Mouse (Mus musculus) v-Abl transformed pro-B cells (cell line): ENCODE results near the gene Tmem132e.

ENCODE experiments used
- in situ Hi-C, 2 experiments: fragments of 400-800 bp; cut with MboI; formaldehyde crosslinking; loops; one replicate each; pipeline ENCODE4 v1.15.1; 2025; ENCODE audit not compliant: unreplicated experiment in 2 of 2

Gene Tmem132e

GRCm38 (mm10) chr11:82421909-82422308 lies 33.2 kb downstream of the Tmem132e start:
- in situ Hi-C loops = loop anchor here in 1 of 2 experiments (5.0 to 10.0 kb wide), 3 partner anchors 70 to 663 kb away; no protein-coding TSS in a partner anchor

DNA sequence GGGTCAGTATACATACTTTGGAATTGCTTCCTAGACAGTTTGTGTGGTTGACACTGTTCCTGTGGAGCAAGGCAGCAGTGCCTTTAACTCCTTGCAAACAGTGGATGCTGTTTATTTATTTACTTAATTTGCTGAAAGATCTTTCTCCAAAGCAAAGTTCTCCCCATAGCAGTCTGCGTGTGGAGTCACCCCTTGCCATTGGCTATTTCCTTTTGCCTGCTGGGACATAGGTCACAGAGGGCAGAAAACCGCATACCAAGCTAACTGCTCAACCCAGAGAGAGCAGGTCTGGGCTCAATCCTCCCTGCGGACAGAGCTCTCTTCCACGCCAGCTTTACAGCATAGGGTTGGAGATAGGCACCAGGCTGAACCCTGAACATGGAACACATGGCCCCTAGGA lies 34.8 kb downstream of the Tmem132e start:
- in situ Hi-C loops = loop anchor here in 1 of 2 experiments (5.0 to 10.0 kb wide), 3 partner anchors 71 to 661 kb away; no protein-coding TSS in a partner anchor

- in situ Hi-C loops = loop anchor here in 1 of 2 experiments (10.0 kb wide), 1 partner anchor 656 kb away; no protein-coding TSS in a partner anchor
Measured at GRCm38 (mm10) chr11:82428801-82429200, 40.1 kb downstream of the Tmem132e start.

- in situ Hi-C loops = no loop called here
Measured at GRCm38 (mm10) chr11:82434091-82434831, 45.6 kb downstream of the Tmem132e start.

DNA sequence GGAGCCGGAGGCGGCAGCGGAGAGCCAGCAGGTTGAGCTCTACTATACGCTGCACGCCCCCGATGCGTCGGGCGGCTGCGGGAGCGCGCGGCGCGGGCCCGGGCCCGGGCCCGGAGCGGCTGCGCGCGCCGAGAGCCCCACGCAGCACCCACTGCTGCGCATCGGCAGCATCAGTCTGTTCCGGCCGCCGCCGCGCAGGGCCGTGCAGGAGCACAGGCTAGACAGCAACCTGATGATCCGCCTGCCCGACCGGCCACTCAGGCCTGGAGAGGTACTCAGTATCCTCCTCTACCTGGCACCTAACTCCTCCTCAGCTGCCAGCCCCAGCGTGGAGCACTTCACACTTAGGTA lies 46.1 kb downstream of the Tmem132e start:
- in situ Hi-C loops = no loop called here

DNA sequence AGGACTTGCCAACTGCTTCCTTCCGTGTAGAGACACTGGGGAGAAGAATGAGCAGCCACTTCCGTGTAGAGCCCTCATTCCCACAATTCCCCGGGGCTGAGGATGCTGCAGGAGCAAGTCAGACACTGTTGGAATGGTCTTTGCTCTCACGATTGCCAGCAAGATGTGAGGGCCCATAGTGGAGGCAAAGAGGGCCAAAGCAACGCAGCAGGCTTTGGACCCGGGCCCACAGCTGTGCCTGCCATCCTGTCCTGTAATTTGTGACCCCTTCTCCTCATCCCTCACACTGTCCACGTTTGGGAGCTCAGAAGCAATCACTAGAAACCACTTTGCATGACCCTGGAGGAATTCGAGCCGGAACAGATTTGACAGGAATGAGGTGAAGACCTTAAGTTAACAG lies 59.8 kb downstream of the Tmem132e start:
- in situ Hi-C loops = no loop called here

DNA sequence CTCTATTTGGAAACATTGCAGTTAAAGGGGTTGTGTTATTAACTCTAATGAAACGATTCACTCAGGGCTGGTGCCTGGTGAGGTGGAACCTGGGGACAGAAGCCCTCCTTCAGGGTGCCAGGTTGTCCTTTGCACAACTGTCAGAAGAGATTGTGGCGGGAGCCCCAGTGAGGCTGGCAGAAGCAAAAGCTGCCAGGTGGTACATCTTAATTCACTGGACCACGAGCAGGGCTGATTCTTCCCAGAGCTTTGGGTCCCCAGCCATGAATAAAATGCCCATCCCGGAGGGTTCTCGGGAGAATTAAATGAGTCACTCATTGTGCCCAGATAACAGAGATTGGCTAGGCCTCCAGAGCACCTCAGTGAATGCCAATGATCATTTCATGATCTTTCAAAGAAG lies 63.8 kb downstream of the Tmem132e start:
- in situ Hi-C loops = no loop called here

DNA sequence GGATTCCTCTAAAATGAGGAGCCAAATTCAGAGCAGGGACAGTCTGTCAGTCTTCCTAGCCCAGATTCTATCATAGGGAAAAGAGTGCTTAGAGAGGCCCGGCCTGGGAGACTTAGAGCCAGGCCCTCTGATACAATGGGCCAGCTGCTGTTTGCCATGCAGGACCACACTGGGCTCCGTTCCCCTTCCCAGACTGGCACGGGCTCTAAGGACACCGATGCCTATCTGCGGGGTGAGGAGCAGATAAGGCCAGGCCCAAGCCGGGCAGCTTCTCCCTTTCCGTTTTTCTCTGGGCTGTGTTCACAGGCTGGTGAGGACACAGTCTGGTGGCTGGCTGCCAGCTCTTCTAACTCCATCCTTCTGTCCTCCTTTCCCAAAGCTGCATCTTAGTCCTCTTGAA lies 64.5 kb downstream of the Tmem132e start:
- in situ Hi-C loops = no loop called here

DNA sequence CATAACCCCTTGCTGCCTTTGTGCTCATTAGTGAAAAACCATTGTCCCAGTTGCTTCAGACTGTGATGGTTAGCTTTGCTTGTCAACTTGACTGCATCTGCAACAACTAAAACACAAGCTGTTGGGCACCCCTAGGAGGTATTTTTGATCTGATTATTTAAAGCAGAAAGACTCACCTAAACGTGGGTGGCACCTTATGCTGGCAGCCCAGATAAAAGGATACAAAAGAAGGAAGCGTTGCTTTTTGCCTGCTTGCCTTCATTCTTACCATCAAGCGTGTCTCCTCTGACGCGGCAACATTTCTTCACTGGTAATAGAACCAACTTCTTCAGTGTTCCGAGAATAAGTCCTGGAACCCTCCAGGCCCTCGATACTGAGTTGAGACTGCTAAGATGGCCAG lies 72.6 kb downstream of the Tmem132e start:
- in situ Hi-C loops = no loop called here

DNA sequence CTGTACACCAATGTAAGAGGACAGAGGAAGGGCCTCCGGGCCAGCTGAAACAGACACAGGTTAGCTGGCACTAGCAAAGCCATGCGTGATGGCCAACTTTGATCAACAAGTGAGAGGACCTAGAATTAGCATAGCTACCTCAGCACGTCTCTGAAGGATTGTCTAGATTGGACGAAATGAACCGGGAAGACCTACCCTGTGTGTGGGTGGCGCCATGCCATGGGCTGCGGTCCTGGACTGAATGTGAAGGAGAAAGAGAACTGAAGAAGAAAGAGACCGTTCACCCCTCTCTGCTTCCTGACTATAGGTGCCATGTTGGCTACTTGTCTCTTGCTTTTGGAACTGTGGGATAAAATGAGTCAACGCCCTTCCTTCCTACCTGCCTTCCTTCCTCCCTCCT lies 76.8 kb downstream of the Tmem132e start:
- in situ Hi-C loops = no loop called here

DNA sequence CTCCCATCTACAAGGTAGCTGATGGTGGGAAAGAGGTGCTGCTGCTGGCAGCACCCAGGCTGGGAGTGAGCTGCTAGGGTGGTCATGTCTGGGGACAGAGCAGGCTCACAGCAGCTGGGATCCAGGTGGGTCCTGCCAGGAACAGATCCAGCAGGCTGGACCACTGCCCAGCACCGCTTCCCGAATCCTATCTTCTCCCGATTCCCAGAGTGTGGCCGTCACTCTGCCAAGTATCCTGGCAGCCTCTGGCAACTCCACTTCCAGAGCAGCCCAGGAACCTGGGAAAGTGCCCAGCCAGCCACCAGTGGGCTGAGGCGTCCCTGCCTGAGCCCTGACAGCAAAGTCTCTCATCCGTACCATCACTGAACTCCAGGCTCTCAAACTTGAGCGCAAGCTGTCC lies 78.5 kb downstream of the Tmem132e start:
- in situ Hi-C loops = no loop called here

GRCm38 (mm10) chr11:82471076-82471475 lies 82.4 kb downstream of the Tmem132e start:
- in situ Hi-C loops = no loop called here

GRCm38 (mm10) chr11:82473137-82473621 lies 84.5 kb downstream of the Tmem132e start:
- in situ Hi-C loops = no loop called here

- in situ Hi-C loops = no loop called here
Measured at GRCm38 (mm10) chr11:82476092-82476491, 87.4 kb downstream of the Tmem132e start.

DNA sequence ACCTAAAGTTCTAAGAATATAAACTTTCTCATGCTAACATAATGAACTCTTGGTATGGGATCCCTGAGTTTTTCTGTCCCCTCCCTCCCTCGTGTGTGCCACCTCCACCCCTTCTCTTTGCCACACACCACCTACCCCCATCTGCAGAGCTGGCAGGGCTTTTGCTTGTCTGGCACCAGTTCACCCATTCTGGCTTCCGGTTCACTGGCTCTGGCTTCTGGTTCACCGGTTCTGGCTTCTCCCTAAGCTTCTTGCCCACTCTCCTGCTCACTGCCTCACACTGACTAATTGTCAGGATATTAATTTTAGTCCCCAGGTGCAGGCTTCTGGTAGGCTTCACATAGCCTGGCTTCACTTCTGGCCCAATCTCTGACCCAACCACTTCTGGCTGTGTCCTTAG lies 88.7 kb downstream of the Tmem132e start:
- in situ Hi-C loops = no loop called here

DNA sequence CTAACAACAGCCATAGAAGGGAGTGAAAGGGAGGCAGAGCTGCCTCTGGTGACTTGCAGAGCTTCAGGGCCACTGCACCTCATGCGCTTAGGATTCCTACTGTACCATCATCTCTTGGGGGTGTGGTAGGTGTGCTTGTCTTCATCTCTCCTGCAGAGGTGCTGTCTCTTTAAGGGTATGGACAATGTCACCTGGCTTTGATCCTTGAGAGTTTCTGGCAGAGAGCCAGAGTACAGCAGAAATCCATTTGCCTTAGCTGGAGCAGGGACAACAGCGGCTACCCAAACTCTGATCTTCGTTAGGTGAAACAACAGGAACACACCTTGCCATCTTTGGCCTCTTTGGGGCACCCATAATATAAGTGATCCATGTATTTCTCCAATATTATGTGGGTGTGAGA lies 92.2 kb downstream of the Tmem132e start:
- in situ Hi-C loops = no loop called here

DNA sequence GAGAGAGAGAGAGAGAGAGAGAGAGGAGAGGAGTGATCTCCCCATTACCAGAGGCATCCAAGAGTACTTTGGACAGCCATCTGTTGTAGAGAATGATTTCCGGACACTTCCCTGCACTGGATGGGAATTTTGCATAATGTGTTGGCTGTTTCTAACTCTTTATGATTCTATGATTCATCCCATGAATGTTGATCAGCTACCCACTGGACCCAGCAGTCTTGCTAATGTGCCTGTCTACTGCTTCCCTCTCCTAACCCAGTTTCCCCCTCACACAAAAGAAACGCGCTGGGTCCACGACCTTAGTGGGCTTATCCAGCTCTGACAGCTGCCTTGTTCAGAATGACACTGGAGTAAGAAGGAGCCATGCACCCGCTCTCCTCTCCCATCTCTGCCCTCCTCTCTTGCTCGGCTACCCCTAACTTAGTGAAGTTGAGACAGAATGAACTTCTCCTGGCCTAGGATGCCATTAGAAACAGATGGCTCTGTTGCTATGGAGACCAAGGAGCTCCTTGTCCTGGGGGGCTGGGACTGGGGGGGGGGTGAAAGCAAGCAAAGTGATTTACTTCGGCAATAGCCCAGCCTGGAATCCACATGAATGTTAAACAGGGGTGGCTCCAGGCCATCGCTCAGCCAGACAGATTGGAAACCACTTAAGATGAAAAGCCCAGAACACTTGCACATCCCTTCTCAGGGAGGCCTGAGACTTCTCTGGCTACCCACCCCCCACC lies 98.8 kb downstream of the Tmem132e start:
- in situ Hi-C loops = no loop called here

GRCm38 (mm10) chr11:82490896-82491295 lies 102.2 kb downstream of the Tmem132e start:
- in situ Hi-C loops = no loop called here
